Mouse (Mus musculus): ENCODE measurements at regions not wholly inside any gene's neighbourhood (a gene's known extent, or its start where the extent isn't known, plus 50 kb on each side); places are given as distances from the start of the nearest gene placed in this dataset.

DNA sequence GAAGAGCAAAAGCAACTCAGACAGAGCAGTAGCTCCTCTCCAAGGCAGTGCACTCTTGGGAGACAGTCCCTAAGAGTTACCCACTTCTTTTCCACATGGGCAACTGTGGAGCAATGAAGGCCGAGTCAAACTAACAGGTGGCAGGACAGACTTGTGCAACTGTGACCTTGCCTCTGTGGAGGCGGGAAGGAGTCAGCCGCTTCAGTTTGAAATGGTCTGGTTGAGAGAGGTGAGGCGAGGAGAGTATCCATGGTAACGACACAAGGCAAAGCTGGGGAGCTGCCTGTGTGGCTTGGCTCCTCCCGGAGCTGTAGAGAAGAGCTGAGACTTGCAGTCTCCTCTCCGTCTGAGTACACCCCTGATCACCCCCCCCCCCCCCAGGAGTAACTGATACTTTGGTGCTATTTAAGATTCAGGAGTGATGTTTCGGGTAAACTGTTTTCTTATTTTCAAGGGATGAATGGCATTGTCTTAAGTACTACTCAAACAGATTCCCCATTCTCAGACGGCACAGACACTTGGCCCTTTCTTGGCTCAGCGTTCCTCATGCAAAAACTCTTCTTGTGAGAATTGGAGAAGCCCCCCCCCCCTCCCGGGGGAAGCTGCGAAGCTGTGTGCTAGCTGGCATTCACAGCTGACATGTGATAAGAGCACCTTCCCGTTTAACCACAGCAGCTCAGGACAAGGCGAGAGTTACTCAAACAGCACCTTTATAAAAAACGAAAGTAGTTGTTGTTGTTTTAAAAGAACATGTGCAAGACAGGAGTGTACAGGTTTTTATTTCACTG is 54.9 kb upstream of the Chst1 start:
- peak overlapping the region; percentile 12 for H3K4me2 ChIP-seq (replicated peaks)
- H3K4me3 ChIP-seq (replicated peaks) = no peak overlapping the region
- H3K9me3 ChIP-seq = no peaks in the 10 kb centered on the region
- no peaks in the 10 kb centered on the region for H3K36me3 ChIP-seq
- peak; percentile 87 for ATAC-seq
- no peak overlapping the region for H3K9ac ChIP-seq (replicated peaks)
- no peak overlapping the region for H3K27ac ChIP-seq
- peaks cover 14% of the 10 kb centered on the region for H3K4me1 ChIP-seq (replicated peaks)
- H3K27me3 ChIP-seq = no peaks in the 10 kb centered on the region; the same call in 1 of the 2 replicates
- WGBS = 10% methylated on average over 15 of the region's 15 CpGs

- no peaks in the 10 kb centered on the region for H3K9me3 ChIP-seq
- no peak overlapping the region for H3K9ac ChIP-seq (replicated peaks)
- no peak for ATAC-seq
- no peaks in the 10 kb centered on the region; the same call in 1 of the 2 replicates for H3K27me3 ChIP-seq
- 57% methylated on average over 5 of the region's 5 CpGs for WGBS
- H3K4me1 ChIP-seq (replicated peaks) = peaks cover 14% of the 10 kb centered on the region
- no peak overlapping the region for H3K4me3 ChIP-seq (replicated peaks)
- no peak overlapping the region for H3K4me2 ChIP-seq (replicated peaks)
- H3K36me3 ChIP-seq = no peaks in the 10 kb centered on the region
- no peak overlapping the region for H3K27ac ChIP-seq
Measured at GRCm38 (mm10) chr2:92540841-92541240, 58.7 kb upstream of the Chst1 start.

- no peaks in the 10 kb centered on the region for H3K36me3 ChIP-seq
- ATAC-seq = no peak
- peaks cover 17% of the 10 kb centered on the region for H3K4me1 ChIP-seq (replicated peaks)
- H3K27me3 ChIP-seq = no peaks in the 10 kb centered on the region
- peaks cover 4% of the 10 kb centered on the region; the same call in 1 of the 2 replicates for H3K9me3 ChIP-seq
- no peak overlapping the region for H3K27ac ChIP-seq
- 91% methylated on average over 5 of the region's 5 CpGs for WGBS
- no peak overlapping the region for H3K9ac ChIP-seq (replicated peaks)
- H3K4me3 ChIP-seq (replicated peaks) = no peak overlapping the region
- H3K4me2 ChIP-seq (replicated peaks) = no peak overlapping the region
Measured at GRCm38 (mm10) chr2:92531996-92532395, 67.5 kb upstream of the Chst1 start.

GRCm38 (mm10) chr2:92530677-92531076 is 68.8 kb upstream of the Chst1 start:
- H3K36me3 ChIP-seq = no peaks in the 10 kb centered on the region
- no peak for ATAC-seq

DNA sequence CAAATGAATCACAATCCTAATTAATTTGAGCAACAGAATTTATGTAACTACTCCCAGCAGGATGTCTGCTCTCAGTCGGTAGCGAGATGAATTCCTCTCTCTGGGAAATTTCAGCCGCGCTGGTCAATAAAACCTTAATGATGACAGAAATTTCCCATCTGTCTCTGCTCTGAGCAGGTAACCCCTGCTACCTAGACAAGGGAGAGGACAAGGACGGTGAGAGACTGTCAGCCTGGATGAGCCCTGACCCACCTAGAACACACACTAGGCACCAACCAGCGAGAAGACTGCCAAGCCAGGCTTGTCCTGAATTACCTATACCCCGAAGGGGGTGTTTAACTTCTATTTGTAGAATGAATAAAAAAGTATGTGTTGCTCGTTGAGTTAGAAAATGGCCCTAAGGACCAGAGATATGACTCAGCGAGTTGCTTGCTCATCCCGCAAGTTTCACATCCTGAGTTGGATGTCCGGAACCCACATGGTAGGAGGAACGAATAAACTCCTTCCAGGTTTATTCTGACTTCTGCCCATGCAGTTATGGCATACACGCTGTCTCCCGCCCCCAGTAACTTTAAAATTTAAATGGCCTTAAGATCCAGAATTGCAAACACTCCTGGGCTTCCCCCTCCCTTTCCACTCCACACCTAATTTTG is 69.5 kb upstream of the Slc35c1 start:
- H3K4me3 ChIP-seq (replicated peaks) = peak overlapping the region; percentile 47
- peak; percentile 72 for ATAC-seq
- H3K27ac ChIP-seq = peak overlapping the region; percentile 84
- H3K36me3 ChIP-seq = no peaks in the 10 kb centered on the region
- peak overlapping the region; percentile 73 for H3K4me2 ChIP-seq (replicated peaks)
- H3K27me3 ChIP-seq = no peaks in the 10 kb centered on the region
- H3K4me1 ChIP-seq (replicated peaks) = peaks cover 31% of the 10 kb centered on the region
- peak overlapping the region; percentile 62 for H3K9ac ChIP-seq (replicated peaks)
- WGBS = 49% methylated on average over 14 of the region's 14 CpGs
- H3K9me3 ChIP-seq = no peaks in the 10 kb centered on the region

More at GRCm38 (mm10) chr2:92530677-92531076, 68.8 kb upstream of the Chst1 start:
- no peak overlapping the region for H3K4me2 ChIP-seq (replicated peaks)
- no peaks in the 10 kb centered on the region for H3K27me3 ChIP-seq
- H3K9ac ChIP-seq (replicated peaks) = no peak overlapping the region
- H3K4me3 ChIP-seq (replicated peaks) = no peak overlapping the region
- H3K9me3 ChIP-seq = peaks cover 4% of the 10 kb centered on the region; the same call in 1 of the 2 replicates
- 3% methylated on average over 4 of the region's 4 CpGs for WGBS
- peaks cover 29% of the 10 kb centered on the region for H3K4me1 ChIP-seq (replicated peaks)
- 0 out of 2 replicates have a peak overlapping the region, but pooled peaks have one; percentile 1 for H3K27ac ChIP-seq

- ATAC-seq = peak; percentile 99
- H3K9me3 ChIP-seq = no peaks in the 10 kb centered on the region
Measured at GRCm38 (mm10) chr2:92529071-92529641, 68.8 kb upstream of the Slc35c1 start.

GRCm38 (mm10) chr2:92528119-92528830 is 67.9 kb upstream of the Slc35c1 start:
- H3K4me1 ChIP-seq (replicated peaks) = peaks cover 34% of the 10 kb centered on the region
- no peaks in the 10 kb centered on the region for H3K9me3 ChIP-seq
- H3K27me3 ChIP-seq = no peaks in the 10 kb centered on the region
- 0 out of 2 replicates have a peak overlapping the region, but pooled peaks have one; percentile 19 for H3K9ac ChIP-seq (replicated peaks)
- H3K36me3 ChIP-seq = no peaks in the 10 kb centered on the region
- H3K4me3 ChIP-seq (replicated peaks) = peak overlapping the region; percentile 47; the same call in 1 of the 2 replicates
- H3K27ac ChIP-seq = no peak overlapping the region
- H3K4me2 ChIP-seq (replicated peaks) = peak overlapping the region; percentile 73
- WGBS = 93% methylated on average over 6 of the region's 6 CpGs
- no peak for ATAC-seq

More at GRCm38 (mm10) chr2:92529071-92529641, 68.8 kb upstream of the Slc35c1 start:
- Histone ChIP-seq H3K4me2 (replicated peaks) (peak overlapping the region; percentile 73), H3K36me3 (no peaks in the 10 kb centered on the region), H3K27me3 (no peaks in the 10 kb centered on the region), H3K27ac (peak overlapping the region; percentile 84), H3K4me3 (replicated peaks) (peak overlapping the region; percentile 47), H3K9ac (replicated peaks) (peak overlapping the region; percentile 71), H3K4me1 (replicated peaks) (peaks cover 34% of the 10 kb centered on the region)
- WGBS = 9% methylated on average over 24 of the region's 24 CpGs

- H3K9ac ChIP-seq (replicated peaks) = no peak overlapping the region
- WGBS = 61% methylated on average over 5 of the region's 5 CpGs
- no peak overlapping the region for H3K4me2 ChIP-seq (replicated peaks)
- no peaks in the 10 kb centered on the region for H3K36me3 ChIP-seq
- no peaks in the 10 kb centered on the region for H3K27me3 ChIP-seq
- no peak overlapping the region for H3K4me3 ChIP-seq (replicated peaks)
- peak overlapping the region; percentile 37 for H3K27ac ChIP-seq
- no peaks in the 10 kb centered on the region for H3K9me3 ChIP-seq
- peaks cover 34% of the 10 kb centered on the region for H3K4me1 ChIP-seq (replicated peaks)
- ATAC-seq = no peak
Measured at GRCm38 (mm10) chr2:92526676-92527395, 66.5 kb upstream of the Slc35c1 start.

GRCm38 (mm10) chr2:92525628-92526027 is 65.3 kb upstream of the Slc35c1 start:
- ATAC-seq = no peak
- Histone ChIP-seq H3K9me3 (no peaks in the 10 kb centered on the region), H3K4me2 (replicated peaks) (no peak overlapping the region), H3K4me1 (replicated peaks) (peaks cover 34% of the 10 kb centered on the region), H3K9ac (replicated peaks) (no peak overlapping the region), H3K27me3 (no peaks in the 10 kb centered on the region), H3K4me3 (replicated peaks) (no peak overlapping the region), H3K36me3 (no peaks in the 10 kb centered on the region), H3K27ac (peak overlapping the region; percentile 37)
- WGBS = 66% methylated on average over 7 of the region's 7 CpGs

DNA sequence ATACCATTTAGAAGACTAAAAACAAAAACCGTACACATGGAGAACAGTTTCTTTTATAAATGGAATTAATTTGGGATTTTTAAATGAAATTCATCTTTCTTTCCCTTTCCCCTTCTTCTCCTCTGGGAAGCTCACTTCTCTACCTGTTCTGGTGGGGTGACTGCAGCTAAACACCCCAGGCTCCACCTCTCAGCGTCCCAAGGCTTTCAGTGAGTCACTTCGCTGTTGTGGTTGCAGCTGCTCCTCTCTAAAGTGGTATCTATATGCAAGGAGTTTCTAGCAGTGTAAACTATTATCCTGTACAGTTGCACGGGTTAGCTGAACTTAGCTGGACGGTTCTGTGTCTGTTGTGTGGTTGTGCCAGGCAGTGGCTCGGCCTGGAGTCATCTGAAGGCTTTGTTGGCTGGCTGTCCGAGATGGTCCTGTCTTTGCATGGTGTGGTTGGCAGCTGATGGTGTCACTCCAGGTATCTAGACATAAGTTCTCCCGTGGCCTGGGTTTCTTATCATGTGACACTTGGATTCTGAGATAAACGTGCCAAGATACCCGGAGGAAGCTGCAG is 64.8 kb upstream of the Slc35c1 start:
- no peaks in the 10 kb centered on the region for H3K9me3 ChIP-seq
- H3K9ac ChIP-seq (replicated peaks) = no peak overlapping the region
- no peak overlapping the region for H3K4me2 ChIP-seq (replicated peaks)
- H3K4me1 ChIP-seq (replicated peaks) = peaks cover 34% of the 10 kb centered on the region
- no peak for ATAC-seq
- H3K27me3 ChIP-seq = no peaks in the 10 kb centered on the region
- no peaks in the 10 kb centered on the region for H3K36me3 ChIP-seq
- H3K27ac ChIP-seq = peak overlapping the region; percentile 37; the same call in 1 of the 2 replicates
- 82% methylated on average over 10 of the region's 10 CpGs for WGBS
- no peak overlapping the region for H3K4me3 ChIP-seq (replicated peaks)

GRCm38 (mm10) chr2:92524346-92524905 is 64.1 kb upstream of the Slc35c1 start:
- Histone ChIP-seq H3K27ac (no peak overlapping the region), H3K4me3 (replicated peaks) (no peak overlapping the region), H3K4me1 (replicated peaks) (peaks cover 29% of the 10 kb centered on the region), H3K9ac (replicated peaks) (no peak overlapping the region), H3K27me3 (no peaks in the 10 kb centered on the region), H3K36me3 (no peaks in the 10 kb centered on the region), H3K9me3 (no peaks in the 10 kb centered on the region), H3K4me2 (replicated peaks) (no peak overlapping the region)
- no peak for ATAC-seq
- 79% methylated on average over 9 of the region's 9 CpGs for WGBS
